In genomic region chr11:98587684-98588546, GRCm38 (mm10) we compare ENCODE assay signal across 8 mouse cellular contexts. TPM values are rescaled to one million over a fixed set of nuclear protein-coding genes. Genes with fewer than 3 reads are reported as not detected.
DNase-seq lines count a peak whose midpoint lies in the region; ATAC-seq and TF ChIP-seq lines count a peak whose summit lies in the region.

No protein-coding gene starts in this region.

- ATAC-seq in hindbrain, embryonic 16.5 days = peak; percentile 63

- DNase-seq in WW6 (ENCODE audit: low read depth, low spot score) = peak; percentile 57
- DNase-seq in cerebellum, postnatal 25 days = peak; percentile 52 to 65
- DNase-seq in gastrocnemius, adult 2 months = peak; percentile 76
- DNase-seq in layer of hippocampus, postnatal 36 days = peak; percentile 52 to 53
- DNase-seq in lung, postnatal 25 days (ENCODE audit: low spot score) = peak; percentile 95
- DNase-seq in retina, postnatal 1 day = peak; percentile 78
- DNase-seq in urinary bladder, postnatal 10 days (ENCODE audit: low spot score) = peak; percentile 29

- 9% methylated on average over 20 of the region's 20 CpGs for WGBS in hindbrain, embryonic 16.5 days

- H3K27ac ChIP-seq in gastrocnemius, adult 2 months = peak overlapping the region; percentile 94
- peak overlapping the region; percentile 60 for H3K27ac ChIP-seq in hindbrain, embryonic 16.5 days (ENCODE audit: low read depth, low read length)

- H3K9ac ChIP-seq in hindbrain, embryonic 16.5 days (ENCODE audit: low read depth, low read length) = peak overlapping the region; percentile 96

- H3K4me3 ChIP-seq in gastrocnemius, adult 2 months = peak overlapping the region; percentile 82
- peak overlapping the region; percentile 90 for H3K4me3 ChIP-seq in hindbrain, embryonic 16.5 days (ENCODE audit: low read length)

- H3K36me3 ChIP-seq in hindbrain, embryonic 16.5 days (ENCODE audit: control insufficient read depth, insufficient read depth, low read length) = peaks cover 3% of the 10 kb centered on the region

- peaks cover 25% of the 10 kb centered on the region for H3K4me1 ChIP-seq in hindbrain, embryonic 16.5 days (ENCODE audit: control insufficient read depth, insufficient read depth, low read depth, low read length)

- H3K9me3 ChIP-seq in hindbrain, embryonic 16.5 days (ENCODE audit: control insufficient read depth, low read length) = no peaks in the 10 kb centered on the region

- H3K27me3 ChIP-seq in hindbrain, embryonic 16.5 days (replicated peaks; ENCODE audit: control insufficient read depth, insufficient read depth, low read length) = no peaks in the 10 kb centered on the region

- no peak for TF ChIP-seq CTCF in gastrocnemius, adult 2 months (IDR thresholded peaks at IDR 0.05)

- H3K4me2 ChIP-seq in hindbrain, embryonic 16.5 days (ENCODE audit: low read length) = peak overlapping the region; percentile 95

- intact Hi-C loops in gastrocnemius, adult 2 months (cut with DNase I) = loop anchor here (5.0 kb wide), 1 partner anchor 36 kb away; the partner anchor contains the start of gene Zpbp2

RNA-seq across cellular contexts. Expression of gene Ormdl3, which starts 0.7 kb away (rescaled TPM):
- 10 to 100 TPM; 24.5 to 25.7 TPM for total RNA-seq in gastrocnemius, adult 2 months (2021)
- polyA plus RNA-seq in hindbrain, embryonic 16.5 days (2015; fragmentation: Nextera tagmentation; extraction: Ambion mirVana) = 117 and 124 TPM in 2 replicates
- 10 to 100 TPM; 55.7 to 61.4 TPM for total RNA-seq in layer of hippocampus, postnatal 36 days (2021)

RNA-seq across cellular contexts. Expression of gene Lrrc3c, which starts 10.2 kb away (rescaled TPM):
- total RNA-seq in gastrocnemius, adult 2 months (2021) = not detected
- not detected in 2 replicates for polyA plus RNA-seq in hindbrain, embryonic 16.5 days (2015; fragmentation: Nextera tagmentation; extraction: Ambion mirVana)
- not detected for total RNA-seq in layer of hippocampus, postnatal 36 days (2021)

RNA-seq across cellular contexts. Expression of gene Zpbp2, which starts 37.0 kb away (rescaled TPM):
- total RNA-seq in gastrocnemius, adult 2 months (2021) = not detected
- polyA plus RNA-seq in hindbrain, embryonic 16.5 days (2015; fragmentation: Nextera tagmentation; extraction: Ambion mirVana) = 0.11 and 0.15 TPM in 2 replicates
- not detected for total RNA-seq in layer of hippocampus, postnatal 36 days (2021)

RNA-seq across cellular contexts. Expression of gene Gm12355, which starts 37.5 kb away (rescaled TPM):
- 1 to 10 TPM; 4.6 to 5.6 TPM for total RNA-seq in gastrocnemius, adult 2 months (2021)
- 0.41 and 1.3 TPM in 2 replicates for polyA plus RNA-seq in hindbrain, embryonic 16.5 days (2015; fragmentation: Nextera tagmentation; extraction: Ambion mirVana)
- total RNA-seq in layer of hippocampus, postnatal 36 days (2021) = 10 to 100 TPM; 12.8 to 16.2 TPM

RNA-seq across cellular contexts. Expression of gene Gsdma3, which starts 38.2 kb away (rescaled TPM):
- 10 to 100 TPM; 17.7 to 28.8 TPM for total RNA-seq in gastrocnemius, adult 2 months (2021)
- polyA plus RNA-seq in hindbrain, embryonic 16.5 days (2015; fragmentation: Nextera tagmentation; extraction: Ambion mirVana) = not detected in 2 replicates
- under 1 TPM in 1 of 2 experiments, not detected in 1; 0.25 TPM for total RNA-seq in layer of hippocampus, postnatal 36 days (2021)

Comparison
In these comparisons a context has a peak if more than half of its experiments do, and no peak if none do; other contexts are left out.
1. Peak in every context shown above with its lines: DNase-seq, ATAC-seq, H3K4me3 ChIP-seq and H3K27ac ChIP-seq.
2. DNase-seq: peak in every context shown above with its lines; median percentile 95 in lung, postnatal 25 days; 78 in retina, postnatal 1 day; 76 in gastrocnemius, adult 2 months; 58 in cerebellum, postnatal 25 days; 57 in WW6; 52 in layer of hippocampus, postnatal 36 days; 29 in urinary bladder, postnatal 10 days.